Mouse (Mus musculus): ENCODE measurements around the gene Spag6. TPM values are rescaled to one million over a fixed set of nuclear protein-coding genes. Genes with fewer than 3 reads are reported as not detected.

Spag6 gene
- polyA plus RNA-seq, 1 experiment from 2014 or later: 0.09 TPM

- no peaks in the 10 kb centered on the region for H3K36me3 ChIP-seq (ENCODE audit: control insufficient read depth, insufficient read depth, low read length)
- H3K9ac ChIP-seq (ENCODE audit: low read length): no peak overlapping the region
- peaks cover 57% of the 10 kb centered on the region for H3K27me3 ChIP-seq (ENCODE audit: control insufficient read depth, insufficient read depth, low read length)
- no peak overlapping the region for H3K27ac ChIP-seq (ENCODE audit: low read length)
- peaks cover 22% of the 10 kb centered on the region for H3K4me1 ChIP-seq (ENCODE audit: control insufficient read depth, insufficient read depth, low read length)
- no peak overlapping the region for H3K4me2 ChIP-seq (ENCODE audit: low read depth, low read length)
- H3K9me3 ChIP-seq (replicated peaks; ENCODE audit: control insufficient read depth, low read length): no peaks in the 10 kb centered on the region
- no peak for ATAC-seq (ENCODE audit: insufficient read depth, low FRiP score)
- H3K4me3 ChIP-seq (replicated peaks; ENCODE audit: low read length): no peak overlapping the region
Measured at GRCm38 (mm10) chr2:18692031-18692430, 1.8 kb upstream of the Spag6 start.

- peaks cover 22% of the 10 kb centered on the region for H3K4me1 ChIP-seq (ENCODE audit: control insufficient read depth, insufficient read depth, low read length)
- H3K36me3 ChIP-seq (ENCODE audit: control insufficient read depth, insufficient read depth, low read length): no peaks in the 10 kb centered on the region
- H3K9me3 ChIP-seq (replicated peaks; ENCODE audit: control insufficient read depth, low read length): no peaks in the 10 kb centered on the region
- no peak overlapping the region for H3K4me3 ChIP-seq (replicated peaks; ENCODE audit: low read length)
- no peak overlapping the region for H3K4me2 ChIP-seq (ENCODE audit: low read depth, low read length)
- H3K27me3 ChIP-seq (ENCODE audit: control insufficient read depth, insufficient read depth, low read length): peaks cover 52% of the 10 kb centered on the region
- WGBS: 10% methylated on average over 1 of the region's 1 CpGs
- no peak overlapping the region for H3K9ac ChIP-seq (ENCODE audit: low read length)
- H3K27ac ChIP-seq (ENCODE audit: low read length): no peak overlapping the region
- ATAC-seq (ENCODE audit: insufficient read depth, low FRiP score): no peak
Measured at GRCm38 (mm10) chr2:18692548-18692947, 1.3 kb upstream of the Spag6 start.

GRCm38 (mm10) chr2:18693491-18693870, 351 bp upstream of the Spag6 start:
- no peak for ATAC-seq (ENCODE audit: insufficient read depth, low FRiP score)
- H3K4me3 ChIP-seq (replicated peaks; ENCODE audit: low read length): peak overlapping the region; percentile 80
- no peaks in the 10 kb centered on the region for H3K36me3 ChIP-seq (ENCODE audit: control insufficient read depth, insufficient read depth, low read length)
- H3K9me3 ChIP-seq (replicated peaks; ENCODE audit: control insufficient read depth, low read length): no peaks in the 10 kb centered on the region
- H3K27me3 ChIP-seq (ENCODE audit: control insufficient read depth, insufficient read depth, low read length): peaks cover 48% of the 10 kb centered on the region
- H3K4me2 ChIP-seq (ENCODE audit: low read depth, low read length): peak overlapping the region; percentile 99
- H3K4me1 ChIP-seq (ENCODE audit: control insufficient read depth, insufficient read depth, low read length): peaks cover 23% of the 10 kb centered on the region
- 0 out of 2 replicates have a peak overlapping the region, but pooled peaks have one; percentile 96 for H3K9ac ChIP-seq (ENCODE audit: low read length)
- H3K27ac ChIP-seq (ENCODE audit: low read length): no peak overlapping the region
- WGBS: 1% methylated on average over 5 of the region's 5 CpGs

GRCm38 (mm10) chr2:18694611-18694950, 749 bp downstream of the Spag6 start:
- 2% methylated on average over 20 of the region's 20 CpGs for WGBS

GRCm38 (mm10) chr2:18695163-18695562, 1.3 kb downstream of the Spag6 start:
- H3K4me2 ChIP-seq (ENCODE audit: low read depth, low read length): peak overlapping the region; percentile 99; the same call in 1 of the 2 replicates
- H3K4me3 ChIP-seq (replicated peaks; ENCODE audit: low read length): no peak overlapping the region; the same call in 1 of the 2 replicates
- ATAC-seq (ENCODE audit: insufficient read depth, low FRiP score): no peak
- no peaks in the 10 kb centered on the region for H3K36me3 ChIP-seq (ENCODE audit: control insufficient read depth, insufficient read depth, low read length)
- WGBS: 10% methylated on average over 8 of the region's 8 CpGs
- peaks cover 52% of the 10 kb centered on the region for H3K27me3 ChIP-seq (ENCODE audit: control insufficient read depth, insufficient read depth, low read length)
- H3K4me1 ChIP-seq (ENCODE audit: control insufficient read depth, insufficient read depth, low read length): peaks cover 13% of the 10 kb centered on the region
- H3K27ac ChIP-seq (ENCODE audit: low read length): no peak overlapping the region
- no peaks in the 10 kb centered on the region for H3K9me3 ChIP-seq (replicated peaks; ENCODE audit: control insufficient read depth, low read length)
- no peak overlapping the region for H3K9ac ChIP-seq (ENCODE audit: low read length)

More at GRCm38 (mm10) chr2:18694611-18694950, 749 bp downstream of the Spag6 start:
- H3K9me3 ChIP-seq (replicated peaks; ENCODE audit: control insufficient read depth, low read length): no peaks in the 10 kb centered on the region
- peak overlapping the region; percentile 96 for H3K9ac ChIP-seq (ENCODE audit: low read length)
- H3K27ac ChIP-seq (ENCODE audit: low read length): peak overlapping the region; percentile 75; the same call in 1 of the 2 replicates
- H3K4me3 ChIP-seq (replicated peaks; ENCODE audit: low read length): peak overlapping the region; percentile 80
- H3K4me2 ChIP-seq (ENCODE audit: low read depth, low read length): peak overlapping the region; percentile 99
- H3K36me3 ChIP-seq (ENCODE audit: control insufficient read depth, insufficient read depth, low read length): no peaks in the 10 kb centered on the region
- ATAC-seq (ENCODE audit: insufficient read depth, low FRiP score): peak; percentile 33
- peaks cover 19% of the 10 kb centered on the region for H3K4me1 ChIP-seq (ENCODE audit: control insufficient read depth, insufficient read depth, low read length)
- H3K27me3 ChIP-seq (ENCODE audit: control insufficient read depth, insufficient read depth, low read length): peaks cover 50% of the 10 kb centered on the region

- Histone ChIP-seq H3K36me3 (ENCODE audit: control insufficient read depth, insufficient read depth, low read length) (no peaks in the 10 kb centered on the region), H3K9me3 (replicated peaks; ENCODE audit: control insufficient read depth, low read length) (no peaks in the 10 kb centered on the region), H3K27me3 (ENCODE audit: control insufficient read depth, insufficient read depth, low read length) (peaks cover 51% of the 10 kb centered on the region), H3K4me2 (ENCODE audit: low read depth, low read length) (no peak overlapping the region), H3K4me3 (replicated peaks; ENCODE audit: low read length) (no peak overlapping the region), H3K27ac (ENCODE audit: low read length) (no peak overlapping the region), H3K4me1 (ENCODE audit: control insufficient read depth, insufficient read depth, low read length) (peaks cover 10% of the 10 kb centered on the region), H3K9ac (ENCODE audit: low read length) (no peak overlapping the region)
- 11% methylated on average over 7 of the region's 7 CpGs for WGBS
- no peak for ATAC-seq (ENCODE audit: insufficient read depth, low FRiP score)
Measured at GRCm38 (mm10) chr2:18695629-18696150, 1.9 kb downstream of the Spag6 start.

GRCm38 (mm10) chr2:18697591-18698244, 3.9 kb downstream of the Spag6 start:
- 4% methylated on average over 4 of the region's 4 CpGs for WGBS
- Histone ChIP-seq H3K27ac (ENCODE audit: low read length) (no peak overlapping the region), H3K36me3 (ENCODE audit: control insufficient read depth, insufficient read depth, low read length) (no peaks in the 10 kb centered on the region), H3K4me3 (replicated peaks; ENCODE audit: low read length) (no peak overlapping the region), H3K4me2 (ENCODE audit: low read depth, low read length) (no peak overlapping the region), H3K4me1 (ENCODE audit: control insufficient read depth, insufficient read depth, low read length) (peaks cover 10% of the 10 kb centered on the region), H3K9me3 (replicated peaks; ENCODE audit: control insufficient read depth, low read length) (no peaks in the 10 kb centered on the region), H3K9ac (ENCODE audit: low read length) (no peak overlapping the region), H3K27me3 (ENCODE audit: control insufficient read depth, insufficient read depth, low read length) (peaks cover 54% of the 10 kb centered on the region)
- no peak for ATAC-seq (ENCODE audit: insufficient read depth, low FRiP score)

- Histone ChIP-seq H3K27ac (ENCODE audit: low read length) (no peak overlapping the region), H3K9ac (ENCODE audit: low read length) (no peak overlapping the region), H3K9me3 (replicated peaks; ENCODE audit: control insufficient read depth, low read length) (no peaks in the 10 kb centered on the region), H3K4me3 (replicated peaks; ENCODE audit: low read length) (peak overlapping the region; percentile 26), H3K4me2 (ENCODE audit: low read depth, low read length) (peak overlapping the region; percentile 36), H3K27me3 (ENCODE audit: control insufficient read depth, insufficient read depth, low read length) (peaks cover 54% of the 10 kb centered on the region), H3K36me3 (ENCODE audit: control insufficient read depth, insufficient read depth, low read length) (no peaks in the 10 kb centered on the region), H3K4me1 (ENCODE audit: control insufficient read depth, insufficient read depth, low read length) (peaks cover 10% of the 10 kb centered on the region)
- ATAC-seq (ENCODE audit: insufficient read depth, low FRiP score): no peak
- 2% methylated on average over 56 of the region's 56 CpGs for WGBS
Measured at GRCm38 (mm10) chr2:18698663-18699385, 5.0 kb downstream of the Spag6 start.

- Histone ChIP-seq H3K27ac (ENCODE audit: low read length) (no peak overlapping the region), H3K9ac (ENCODE audit: low read length) (no peak overlapping the region), H3K4me2 (ENCODE audit: low read depth, low read length) (no peak overlapping the region), H3K4me1 (ENCODE audit: control insufficient read depth, insufficient read depth, low read length) (peaks cover 10% of the 10 kb centered on the region), H3K27me3 (ENCODE audit: control insufficient read depth, insufficient read depth, low read length) (peaks cover 54% of the 10 kb centered on the region), H3K9me3 (replicated peaks; ENCODE audit: control insufficient read depth, low read length) (no peaks in the 10 kb centered on the region), H3K4me3 (replicated peaks; ENCODE audit: low read length) (no peak overlapping the region), H3K36me3 (ENCODE audit: control insufficient read depth, insufficient read depth, low read length) (no peaks in the 10 kb centered on the region)
- 3% methylated on average over 11 of the region's 11 CpGs for WGBS
- ATAC-seq (ENCODE audit: insufficient read depth, low FRiP score): no peak
Measured at GRCm38 (mm10) chr2:18699401-18699990, 5.7 kb downstream of the Spag6 start.

Data from stomach, embryonic 16.5 days (tissue).